Mouse (Mus musculus): ENCODE data around the gene Ldlr. TPM values are rescaled to one million over a fixed set of nuclear protein-coding genes. Genes with fewer than 3 reads are reported as not detected.

Gene Ldlr
- total RNA-seq, 4 experiments from 2014 or later, result 16.7 to 38.7 (median 26.4) TPM

DNA sequence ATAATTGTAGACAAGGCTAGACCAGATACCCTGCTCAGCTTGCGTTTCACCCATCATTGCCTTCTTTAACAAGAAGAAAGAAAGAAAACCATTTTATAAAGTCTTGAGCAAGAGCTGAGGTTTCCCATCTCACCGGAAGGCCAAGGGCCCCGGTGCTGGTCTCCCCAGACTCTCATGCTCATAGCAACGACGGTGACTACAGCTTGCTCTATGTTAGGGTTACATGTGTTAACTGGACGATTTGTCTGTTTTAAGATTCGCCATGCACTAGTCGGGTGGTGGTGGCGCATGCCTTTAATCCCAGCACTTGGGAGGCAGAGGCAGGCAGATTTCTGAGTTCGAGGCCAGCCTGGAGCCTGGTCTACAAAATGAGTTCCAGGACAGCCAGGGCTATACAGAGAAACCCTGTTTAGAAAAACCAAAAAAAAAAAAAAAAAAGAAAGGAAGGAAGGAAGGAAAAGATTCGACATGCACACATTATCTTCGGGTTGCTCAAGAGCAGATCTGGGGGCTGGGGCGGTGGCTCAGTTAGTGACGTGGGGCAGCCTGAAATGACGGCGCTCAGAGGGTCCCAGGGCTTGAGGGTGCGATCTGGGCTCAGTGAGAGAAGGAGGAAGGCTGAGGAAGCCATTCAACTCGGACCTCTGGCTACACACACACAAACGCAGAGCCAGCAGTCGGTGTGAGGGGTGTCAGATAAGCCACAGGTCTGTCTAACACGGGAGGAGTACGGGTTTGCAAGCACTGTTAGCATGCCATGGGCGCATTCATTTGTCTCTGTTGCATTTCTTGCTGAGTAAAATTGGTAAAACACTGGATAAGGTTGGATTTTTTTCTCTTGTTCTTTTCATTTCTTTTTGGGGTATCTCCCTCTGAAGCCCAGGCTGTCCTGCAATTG, 2.2 kb downstream of the Ldlr start:
- no peak for DNase-seq (ENCODE audit: low spot score in 2 of 2)

- peak in 1 of 2 experiments; percentile 37 for DNase-seq (ENCODE audit: low spot score in 2 of 2)
These were observed 3.1 kb downstream of the Ldlr start for GRCm38 (mm10) chr9:21726218-21726975.

- DNase-seq (ENCODE audit: low spot score in 2 of 2), result no peak
These were observed 5.1 kb downstream of the Ldlr start for GRCm38 (mm10) chr9:21728261-21728832.

GRCm38 (mm10) chr9:21729264-21729663, 6.0 kb downstream of the Ldlr start:
- DNase-seq (ENCODE audit: low spot score in 2 of 2), result no peak

DNA sequence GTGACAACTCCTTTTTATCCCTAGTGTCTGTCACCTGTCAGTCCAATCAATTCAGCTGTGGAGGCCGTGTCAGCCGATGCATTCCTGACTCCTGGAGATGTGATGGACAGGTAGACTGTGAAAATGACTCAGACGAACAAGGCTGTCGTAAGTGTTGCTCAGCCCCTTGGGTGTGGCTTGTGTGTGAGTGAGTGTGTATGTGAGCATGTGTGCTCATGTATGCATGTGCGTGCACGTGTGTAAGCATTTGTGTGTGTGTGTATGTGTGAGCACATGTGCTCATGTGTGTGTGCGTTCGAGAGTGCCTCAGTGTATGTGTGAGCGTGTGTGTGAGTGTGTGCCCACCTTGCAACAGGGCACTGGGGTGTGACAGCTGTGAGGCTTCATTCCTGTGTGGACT, 9.0 kb downstream of the Ldlr start:
- no peak for DNase-seq (ENCODE audit: low spot score in 2 of 2)

- no peak for DNase-seq (ENCODE audit: low spot score in 2 of 2)
These were observed 10.2 kb downstream of the Ldlr start for GRCm38 (mm10) chr9:21733446-21733845.

DNA sequence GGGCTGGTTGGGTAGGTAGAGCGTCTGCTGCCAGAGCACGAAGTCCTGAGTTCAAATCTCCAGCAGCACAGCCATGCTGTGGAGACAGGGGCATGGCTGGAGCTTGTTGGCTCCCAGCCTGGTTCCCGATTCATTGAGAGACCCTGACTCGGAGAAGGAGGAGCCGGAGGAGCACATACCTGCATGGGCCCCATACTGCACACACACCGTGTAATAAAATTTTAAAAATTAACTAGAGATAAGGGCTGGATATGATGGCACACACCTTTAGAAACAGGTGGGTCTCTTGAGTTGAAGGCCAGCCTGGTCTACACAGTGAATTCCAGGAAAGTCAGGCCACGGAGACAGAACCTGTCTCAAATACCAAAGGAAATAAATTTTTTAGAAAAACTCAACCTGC, 10.7 kb downstream of the Ldlr start:
- no peak for DNase-seq (ENCODE audit: low spot score in 2 of 2)

DNA sequence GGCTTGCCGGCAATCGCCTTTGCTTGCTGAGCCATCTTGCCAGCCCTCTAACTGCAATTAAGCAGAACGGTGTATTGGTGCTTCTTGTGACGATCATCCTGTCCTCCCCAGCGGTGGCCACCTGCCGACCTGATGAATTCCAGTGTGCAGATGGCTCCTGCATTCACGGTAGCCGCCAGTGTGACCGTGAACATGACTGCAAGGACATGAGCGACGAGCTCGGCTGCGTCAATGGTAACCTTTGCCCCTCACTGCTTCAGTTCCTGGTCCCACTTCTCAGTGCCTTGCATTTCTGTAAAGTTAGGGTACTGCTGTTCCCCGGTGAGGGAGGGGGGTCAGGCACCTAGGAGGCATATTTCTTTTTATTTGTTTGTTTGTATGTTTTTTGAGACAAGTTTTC, 11.8 kb downstream of the Ldlr start:
- DNase-seq (ENCODE audit: low spot score in 2 of 2), result no peak

DNA sequence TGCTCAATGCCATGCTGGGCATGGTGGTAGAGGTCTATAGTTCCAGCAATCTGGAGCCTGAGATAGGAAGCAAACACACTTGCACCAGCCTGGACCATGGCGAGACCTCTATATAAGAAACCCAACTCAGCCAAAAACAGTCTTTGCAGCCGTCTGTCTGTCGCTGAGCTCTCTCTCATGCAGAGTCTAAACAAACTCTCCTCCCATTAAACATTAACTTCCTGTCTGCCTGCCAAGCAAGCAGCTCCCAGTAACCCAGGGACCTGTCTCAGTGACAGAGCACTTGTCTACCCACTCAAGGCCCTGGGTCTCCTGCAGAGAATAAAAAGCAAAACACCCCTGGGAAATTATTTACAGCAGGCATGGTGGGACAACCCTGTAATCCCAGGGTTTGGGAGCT, 13.3 kb downstream of the Ldlr start:
- no peak for DNase-seq (ENCODE audit: low spot score in 2 of 2)

DNA sequence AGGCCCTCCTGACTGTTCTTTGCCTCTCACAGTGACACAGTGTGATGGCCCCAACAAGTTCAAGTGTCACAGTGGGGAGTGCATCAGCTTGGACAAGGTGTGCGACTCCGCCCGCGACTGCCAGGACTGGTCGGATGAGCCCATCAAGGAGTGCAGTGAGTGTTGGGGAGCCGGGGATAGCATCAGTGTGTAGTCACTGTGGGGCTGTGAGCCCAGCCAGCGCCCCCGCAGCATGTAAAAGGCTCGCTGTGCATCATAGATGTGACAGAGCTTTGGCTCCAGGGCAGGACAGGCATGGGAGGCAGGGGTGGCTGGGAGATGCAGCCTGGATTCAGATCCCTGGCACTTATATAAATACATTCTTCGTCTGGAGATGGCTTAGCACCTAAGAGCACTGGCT, 13.9 kb downstream of the Ldlr start:
- DNase-seq (ENCODE audit: low spot score in 2 of 2), result no peak

DNA sequence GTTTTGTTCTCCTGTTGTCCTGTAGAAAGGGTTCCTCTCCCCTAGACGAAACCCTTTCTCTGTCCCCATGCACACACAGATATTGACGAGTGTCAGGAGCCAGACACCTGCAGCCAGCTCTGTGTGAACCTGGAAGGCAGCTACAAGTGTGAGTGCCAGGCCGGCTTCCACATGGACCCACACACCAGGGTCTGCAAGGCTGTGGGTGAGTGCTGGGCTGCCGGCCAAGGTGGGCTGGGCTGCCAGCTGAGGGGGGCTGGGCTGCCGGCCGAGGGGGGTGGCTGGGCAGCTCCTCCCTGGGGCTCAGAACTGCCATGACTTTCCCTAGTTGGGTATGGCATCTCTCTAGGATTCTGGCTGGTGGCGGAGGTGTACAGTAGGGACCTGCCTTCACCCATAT, 15.5 kb downstream of the Ldlr start:
- no peak for DNase-seq (ENCODE audit: low spot score in 2 of 2)

DNA sequence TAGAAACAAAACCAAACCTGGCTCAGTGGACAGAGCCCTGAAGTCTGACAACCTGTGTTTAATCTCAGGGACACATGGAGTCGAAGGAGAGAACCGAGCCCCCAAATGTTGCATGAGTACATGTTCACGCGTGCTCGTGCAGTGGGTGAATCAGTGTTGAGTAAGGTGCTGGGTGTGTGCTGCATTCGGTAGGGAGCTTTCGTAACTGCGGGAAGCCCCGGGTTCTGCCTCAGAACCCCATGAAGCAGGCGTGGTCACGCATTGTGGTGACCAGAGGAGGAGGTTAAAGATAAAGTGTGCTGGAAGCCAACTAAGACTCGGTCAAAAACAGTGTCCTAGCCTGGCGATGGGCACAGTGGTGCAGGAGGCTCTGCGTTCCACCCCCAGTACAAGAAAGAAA, 17.1 kb downstream of the Ldlr start:
- no peak for DNase-seq (ENCODE audit: low spot score in 2 of 2)

GRCm38 (mm10) chr9:21741514-21741913, 18.2 kb downstream of the Ldlr start:
- no peak for DNase-seq (ENCODE audit: low spot score in 2 of 2)

DNA sequence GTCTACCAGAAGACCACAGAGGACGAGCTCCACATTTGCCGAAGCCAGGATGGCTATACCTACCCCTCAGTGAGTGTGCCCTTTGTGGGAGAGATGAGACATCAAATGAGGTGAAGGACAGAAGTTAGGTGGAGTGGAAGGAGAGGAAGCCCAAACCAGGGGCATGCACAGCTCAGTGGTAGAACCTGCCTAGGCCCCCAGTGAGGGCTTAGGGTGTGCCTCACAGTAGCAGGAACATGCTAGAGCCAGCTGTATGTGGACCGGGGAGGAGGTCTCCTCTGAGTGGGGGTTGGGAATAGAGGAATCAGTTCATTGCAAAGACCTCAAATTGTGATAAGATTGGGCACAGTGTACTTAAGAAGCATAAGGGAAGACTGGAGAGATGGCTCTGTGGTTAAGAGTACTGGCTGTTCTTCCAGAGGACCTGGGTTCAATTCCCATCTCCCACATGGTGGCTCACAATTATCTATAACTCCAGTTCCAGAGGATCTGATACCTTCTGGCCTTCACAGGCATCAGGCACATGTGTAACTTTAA, 24.0 kb downstream of the Ldlr start:
- DNase-seq (ENCODE audit: low spot score in 2 of 2), result no peak

DNA sequence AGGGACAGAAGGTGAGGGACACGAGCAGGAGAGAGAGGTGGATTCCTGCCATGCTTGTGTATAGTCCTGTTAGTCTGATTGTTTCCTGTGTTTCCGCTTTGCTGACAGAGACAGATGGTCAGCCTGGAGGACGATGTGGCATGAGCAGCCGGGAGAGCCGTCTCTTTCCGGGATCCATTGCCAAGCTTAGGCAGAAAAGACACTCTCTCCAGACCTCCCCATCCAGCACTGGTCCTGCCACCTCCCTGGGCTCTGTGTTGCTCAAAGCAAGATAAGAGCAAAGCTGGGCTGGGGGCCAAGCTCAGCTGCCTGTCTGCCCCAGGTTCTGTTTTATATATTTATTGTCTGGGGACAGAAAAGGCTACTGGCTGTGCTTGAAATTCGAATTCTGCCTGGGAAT, 24.8 kb downstream of the Ldlr start:
- DNase-seq (ENCODE audit: low spot score in 2 of 2), result peak in 1 of 2 experiments; percentile 32

- DNase-seq (ENCODE audit: low spot score in 2 of 2), result no peak
These were observed 25.2 kb downstream of the Ldlr start for GRCm38 (mm10) chr9:21748491-21748890.

GRCm38 (mm10) chr9:21749382-21750118, 26.3 kb downstream of the Ldlr start:
- DNase-seq (ENCODE audit: low spot score in 2 of 2), result no peak

DNA sequence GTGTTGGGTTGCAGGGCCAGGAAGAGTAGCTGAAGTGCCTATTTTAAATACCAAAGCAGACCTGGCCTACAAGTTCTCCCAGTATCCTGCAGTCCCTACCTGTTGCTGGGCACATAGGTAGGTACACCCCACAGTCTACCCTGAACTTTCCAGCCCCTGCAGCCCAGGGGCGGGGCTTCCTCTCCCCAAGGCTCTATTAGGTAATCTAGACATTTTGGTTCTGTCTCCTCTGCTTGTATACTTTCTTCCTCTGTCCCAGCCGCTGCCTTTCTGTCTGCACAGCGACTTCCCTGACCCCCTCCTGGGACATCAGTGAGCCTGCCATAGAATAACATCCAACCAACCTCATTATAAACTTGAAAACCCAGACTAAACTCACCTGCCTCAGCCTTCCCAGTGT, 27.1 kb downstream of the Ldlr start:
- DNase-seq (ENCODE audit: low spot score in 2 of 2), result no peak

DNA sequence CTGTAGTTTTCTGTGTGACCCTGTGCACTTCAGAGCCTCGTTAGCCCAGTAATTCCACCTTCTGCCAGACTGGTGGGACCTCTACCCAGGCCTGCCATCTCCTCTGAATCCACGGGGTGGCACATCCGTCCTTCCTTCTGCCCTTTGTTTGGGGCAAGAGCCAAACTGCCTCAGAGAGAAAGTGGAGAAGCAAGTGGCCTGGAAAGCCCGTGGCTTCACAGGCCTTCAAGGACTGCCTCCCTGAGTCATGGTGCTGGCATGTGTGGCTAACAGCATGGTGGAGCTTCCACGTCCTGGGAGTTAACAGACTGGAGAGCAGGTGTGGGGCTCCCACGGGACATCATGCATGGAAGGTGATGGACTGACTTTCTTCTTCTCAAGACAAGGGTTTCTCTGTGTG, 28.1 kb downstream of the Ldlr start:
- DNase-seq (ENCODE audit: low spot score in 2 of 2), result no peak

DNA sequence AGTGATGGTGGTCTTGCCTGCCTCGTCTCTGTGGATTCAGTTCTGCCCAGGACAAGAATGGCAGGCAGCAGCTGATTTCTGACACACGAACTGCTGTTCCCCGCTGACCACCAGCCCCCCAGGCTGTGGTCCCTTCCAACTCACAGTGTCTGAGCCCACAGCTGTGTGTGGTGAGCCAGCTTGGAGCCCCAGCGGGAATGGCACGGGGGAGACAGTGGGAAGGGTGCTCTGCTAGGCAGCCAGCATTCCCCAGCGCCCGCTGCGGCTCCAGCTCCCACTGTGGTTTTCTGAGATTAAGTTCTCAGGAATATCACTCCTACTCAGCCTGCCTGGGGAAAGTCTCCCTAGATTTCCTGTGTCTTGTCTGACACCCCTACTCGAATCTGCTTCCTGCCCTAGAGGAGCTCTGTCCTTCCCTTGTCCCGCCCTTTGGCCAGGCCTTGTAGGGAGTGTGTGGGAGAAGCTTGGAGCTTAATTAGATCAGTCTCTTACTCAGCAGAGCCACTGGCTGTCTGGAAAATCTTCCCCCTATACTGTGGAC, 29.0 kb downstream of the Ldlr start:
- DNase-seq (ENCODE audit: low spot score in 2 of 2), result no peak

DNA sequence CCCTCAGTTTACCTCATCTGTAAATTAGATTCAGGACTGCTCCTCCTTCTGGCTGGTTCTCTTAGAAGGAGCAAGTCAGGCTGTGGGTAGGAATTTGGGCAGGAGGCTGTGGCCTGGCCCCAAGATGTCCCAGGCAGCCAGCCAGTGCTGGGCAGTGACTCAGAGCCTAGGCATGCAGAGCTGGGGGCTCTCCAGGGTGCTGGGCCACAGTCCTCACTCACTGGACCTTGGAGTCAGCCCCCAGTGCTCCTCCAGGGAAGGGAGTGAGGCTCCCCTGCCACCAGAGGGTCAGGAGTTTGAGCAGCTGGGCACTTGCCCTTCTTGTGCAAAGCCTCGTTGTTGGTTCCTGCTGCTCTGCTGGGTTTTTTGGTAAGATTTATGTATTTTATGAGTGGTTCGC, 30.7 kb downstream of the Ldlr start:
- no peak for DNase-seq (ENCODE audit: low spot score in 2 of 2)
